Mouse (Mus musculus) testis, adult 2 months (tissue): ENCODE measurements at regions not wholly inside any gene's neighbourhood (a gene's known extent, or its start where the extent isn't known, plus 50 kb on each side); places are given as distances from the start of the nearest gene placed in this dataset.
A peak's percentile ranks its signal among the peaks of the same experiment; 100 is the strongest.

ENCODE experiments used
- H3K27ac ChIP-seq: fragments of 200-500 bp; 2 replicates; pipeline ENCODE4 v1.5.1; 2012; ENCODE audit warnings: low read depth, low read length; ENCODE audit not compliant: control insufficient read depth, insufficient read depth
- H3K27me3 ChIP-seq: fragments of 200-500 bp; 2 replicates; pipeline ENCODE4 v1.6.1; 2012; ENCODE audit warnings: mild to moderate bottlenecking, low read length, moderate library complexity; ENCODE audit not compliant: control insufficient read depth, insufficient read depth
- H3K36me3 ChIP-seq: fragments of 200-500 bp; 2 replicates; pipeline ENCODE4 v1.6.1; 2012; ENCODE audit warnings: mild to moderate bottlenecking, low read length; ENCODE audit not compliant: control insufficient read depth, insufficient read depth
- H3K4me1 ChIP-seq: fragments of 200-500 bp; 2 replicates; pipeline ENCODE4 v1.6.1; 2012; ENCODE audit warnings: low read length; ENCODE audit not compliant: control insufficient read depth, insufficient read depth
- H3K4me3 ChIP-seq: fragments of 200-500 bp; 2 replicates; pipeline ENCODE4 v1.5.1; 2012; ENCODE audit warnings: low read depth, mild to moderate bottlenecking, low read length, moderate library complexity, mixed read lengths; ENCODE audit not compliant: control insufficient read depth
- CTCF ChIP-seq: fragments of 200-500 bp; IDR thresholded peaks from 2 replicates; pipeline ENCODE4 v1.5.1; 2012; ENCODE audit warnings: low read depth, mild to moderate bottlenecking, inconsistent platforms, low read length, moderate library complexity; ENCODE audit not compliant: control insufficient read depth, insufficient read depth, insufficient replicate concordance
- POLR2A ChIP-seq: fragments of 200-500 bp; IDR thresholded peaks from 2 replicates; pipeline ENCODE4 v1.6.1; 2012; ENCODE audit warnings: low read depth, mild to moderate bottlenecking, inconsistent platforms, low read length, moderate library complexity; ENCODE audit not compliant: control insufficient read depth

GRCm38 (mm10) chr16:95647854-95648253 is 54.0 kb upstream of the Ets2 start:
- TF ChIP-seq POLR2A (no peak), CTCF (peak; percentile 91; the same call in 1 of the 2 replicates)

DNA sequence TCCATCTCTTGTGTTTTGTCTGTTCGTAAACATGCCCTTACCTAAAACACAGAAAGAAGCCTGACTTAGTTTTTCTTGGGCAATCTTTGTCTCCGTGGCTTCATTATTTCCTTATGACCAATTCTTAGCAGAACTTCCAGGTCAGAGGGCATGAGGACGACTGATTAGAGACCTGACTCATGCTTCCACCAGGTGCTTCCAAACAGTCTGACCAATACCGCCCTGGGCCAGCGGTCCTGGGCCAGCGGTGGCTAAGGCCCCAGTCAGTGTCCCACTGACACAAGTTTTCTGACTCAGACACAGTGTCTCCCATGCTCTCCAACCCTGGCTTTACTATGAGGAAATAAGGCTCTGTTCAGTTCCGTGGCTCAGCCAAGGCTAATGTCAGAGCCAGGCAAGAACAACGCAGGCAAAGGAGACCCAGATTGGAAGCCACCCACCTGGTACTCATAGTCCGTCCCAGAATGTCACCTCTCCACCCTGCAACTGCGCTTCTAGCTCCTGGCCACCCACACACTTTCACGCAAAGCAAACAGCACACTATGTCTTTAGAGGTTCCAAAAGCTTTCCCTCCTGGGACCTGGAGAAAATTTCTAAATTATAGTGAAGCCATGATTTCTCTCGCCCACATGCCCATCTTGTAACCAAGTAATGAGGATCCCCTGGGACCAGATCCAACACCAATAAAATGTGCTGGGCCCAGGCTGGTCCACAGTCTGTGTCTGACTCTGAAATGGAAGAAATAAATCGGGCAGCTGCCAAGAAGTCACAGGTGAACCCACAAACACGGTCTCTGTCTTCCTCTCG is 56.6 kb upstream of the Erg start:
- TF ChIP-seq CTCF, result no peak
- no peak for TF ChIP-seq POLR2A
- Histone ChIP-seq H3K4me3 (no peak overlapping the region), H3K36me3 (no peaks in the 10 kb centered on the region), H3K27me3 (no peaks in the 10 kb centered on the region), H3K4me1 (0 out of 2 replicates have a peak, but pooled peaks cover 1% of the 10 kb centered on the region), H3K27ac (no peak overlapping the region)

More at GRCm38 (mm10) chr16:95647854-95648253, 54.0 kb upstream of the Ets2 start:
- no peaks in the 10 kb centered on the region for H3K36me3 ChIP-seq
- no peaks in the 10 kb centered on the region for H3K27me3 ChIP-seq
- no peak overlapping the region for H3K4me3 ChIP-seq
- no peak overlapping the region for H3K27ac ChIP-seq
- 0 out of 2 replicates have a peak, but pooled peaks cover 2% of the 10 kb centered on the region for H3K4me1 ChIP-seq

DNA sequence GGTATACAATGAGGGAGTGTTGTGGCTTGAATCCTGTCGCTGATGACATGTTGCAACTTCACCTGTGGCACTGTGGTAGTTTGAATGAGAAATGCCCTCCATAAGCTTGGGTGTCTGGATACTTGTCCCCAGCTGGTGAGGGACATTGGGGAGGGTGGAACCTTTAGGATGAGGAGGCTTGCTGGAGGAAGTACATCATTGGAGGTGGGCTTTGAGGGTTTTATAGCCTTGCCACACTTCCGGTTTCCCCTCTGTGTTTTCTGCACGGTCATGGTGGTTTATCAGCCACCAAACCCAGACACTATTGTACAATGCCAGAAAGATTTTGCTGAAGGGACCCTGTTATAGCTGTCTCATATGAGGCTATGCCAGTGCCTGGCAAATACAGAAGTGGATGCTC is 54.3 kb upstream of the Erg start:
- Histone ChIP-seq H3K4me3 (no peak overlapping the region), H3K27ac (no peak overlapping the region), H3K27me3 (no peaks in the 10 kb centered on the region), H3K4me1 (no peaks in the 10 kb centered on the region), H3K36me3 (no peaks in the 10 kb centered on the region)
- no peak for TF ChIP-seq POLR2A
- TF ChIP-seq CTCF, result no peak

DNA sequence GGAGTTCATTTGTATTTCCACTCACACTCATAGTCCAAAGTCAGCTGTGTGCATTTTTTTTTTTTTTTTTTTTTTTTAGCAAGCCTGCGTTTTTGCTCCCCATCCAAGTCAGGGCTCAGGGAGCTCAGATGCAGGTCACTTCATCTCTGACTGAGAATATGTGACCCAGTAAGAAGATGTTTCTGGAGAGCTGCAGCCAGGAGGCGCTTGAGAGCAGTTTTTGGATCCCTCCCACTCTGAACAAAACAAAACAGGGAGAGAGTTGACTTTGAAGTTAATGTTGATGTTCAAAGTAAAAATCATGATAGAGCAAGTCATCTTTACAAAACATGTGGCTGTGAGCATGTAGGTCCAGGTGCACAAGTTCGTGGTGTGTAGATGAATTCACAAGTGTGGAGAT is 53.3 kb upstream of the Erg start:
- Histone ChIP-seq H3K4me3 (no peak overlapping the region), H3K27ac (no peak overlapping the region), H3K4me1 (no peaks in the 10 kb centered on the region), H3K36me3 (no peaks in the 10 kb centered on the region), H3K27me3 (no peaks in the 10 kb centered on the region)
- TF ChIP-seq CTCF (no peak), POLR2A (no peak)

DNA sequence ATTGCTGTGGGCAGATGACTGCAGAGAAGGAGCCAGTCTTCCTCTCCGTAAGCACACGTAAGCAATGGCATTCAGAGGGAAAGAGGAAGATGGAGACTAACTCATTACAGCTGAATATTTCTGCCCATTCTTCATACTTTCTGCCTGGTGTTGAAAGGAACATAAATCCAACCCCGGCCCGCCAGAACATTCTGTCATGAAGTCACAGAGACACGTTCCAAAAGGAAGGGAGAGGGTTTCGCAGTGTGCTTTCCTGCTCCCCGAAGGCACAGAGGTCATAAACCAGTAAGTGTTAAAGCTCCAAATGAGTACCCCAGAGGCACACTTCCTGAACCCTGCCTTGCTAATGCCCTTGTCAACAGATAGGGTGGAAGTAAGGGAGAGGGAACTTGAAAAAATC is 51.5 kb upstream of the Erg start:
- Histone ChIP-seq H3K4me1 (no peaks in the 10 kb centered on the region), H3K36me3 (no peaks in the 10 kb centered on the region), H3K27me3 (no peaks in the 10 kb centered on the region), H3K27ac (no peak overlapping the region), H3K4me3 (no peak overlapping the region)
- TF ChIP-seq CTCF (no peak), POLR2A (no peak)

DNA sequence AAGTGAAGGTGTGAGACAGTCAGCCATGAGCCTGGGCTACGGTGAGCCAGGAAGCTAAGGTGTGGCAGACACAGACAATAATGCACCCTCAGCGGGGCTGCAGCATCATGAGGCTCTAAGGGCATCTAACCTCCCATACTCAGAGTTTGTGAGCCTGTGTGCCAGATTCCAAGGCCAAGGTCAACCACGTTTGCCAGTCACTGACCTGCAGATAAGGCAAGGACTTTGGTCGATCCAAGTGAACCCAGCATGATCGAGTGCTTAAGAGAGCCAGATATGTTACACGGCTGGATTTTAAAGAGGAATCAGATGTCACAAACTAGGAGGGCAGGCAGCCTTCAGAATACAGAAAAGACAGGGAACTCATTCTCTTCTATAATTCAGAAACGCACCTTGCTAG is 50.2 kb upstream of the Erg start:
- H3K27ac ChIP-seq, result no peak overlapping the region
- H3K4me1 ChIP-seq, result no peaks in the 10 kb centered on the region
- no peak overlapping the region for H3K4me3 ChIP-seq
- H3K36me3 ChIP-seq, result no peaks in the 10 kb centered on the region
- no peaks in the 10 kb centered on the region for H3K27me3 ChIP-seq
- TF ChIP-seq CTCF (no peak), POLR2A (no peak)
